Mouse (Mus musculus): ENCODE measurements around the gene Krt34.

- TF ChIP-seq CTCF (IDR thresholded peaks at IDR 0.05; ENCODE audit: control insufficient read depth, insufficient read depth, insufficient read length) (no peak), MYOG (IDR thresholded peaks at IDR 0.05; ENCODE audit: control insufficient read depth, extremely low read depth, insufficient read length) (no peak), FOSL1 (IDR thresholded peaks at IDR 0.05; ENCODE audit: insufficient read depth, low read length, poor library complexity, severe bottlenecking) (no peak), USF1 (IDR thresholded peaks at IDR 0.05; ENCODE audit: low read depth) (no peak), MYOD1 (IDR thresholded peaks at IDR 0.05; ENCODE audit: control insufficient read depth, insufficient read length, low read depth) (peak; percentile 60), MAX (IDR thresholded peaks at IDR 0.05) (no peak)
These were observed 5.0 kb upstream of the Krt34 start for GRCm38 (mm10) chr11:100046303-100046866.

Data from C2C12 (cell line).